Mouse (Mus musculus) liver, adult (tissue): Measurements from ENCODE around the gene Npas1.

Source experiments
- GATA4 ChIP-seq: IDR thresholded peaks from 2 replicates; pipeline ENCODE4 v1.6.1; 2014; ENCODE audit warnings: mild to moderate bottlenecking, low read length; ENCODE audit not compliant: insufficient replicate concordance

Gene Npas1

GRCm38 (mm10) chr7:16453118-16453711 is 24.3 kb downstream of the Npas1 start:
- TF ChIP-seq GATA4: no peak

GRCm38 (mm10) chr7:16452587-16453073 is 24.9 kb downstream of the Npas1 start, which contains the start of gene Tmem160:
Gene Tmem160, plus strand, starts transcription at chr7:16452779.
- TF ChIP-seq GATA4: no peak; the same call in 1 of the 2 replicates

GRCm38 (mm10) chr7:16451656-16452055 is 25.9 kb downstream of the Npas1 start:
- no peak for TF ChIP-seq GATA4

- TF ChIP-seq GATA4: no peak
Observed at GRCm38 (mm10) chr7:16441241-16441640, 36.3 kb downstream of the Npas1 start.

- TF ChIP-seq GATA4: no peak
Observed at GRCm38 (mm10) chr7:16435088-16435487, 42.4 kb downstream of the Npas1 start.

GRCm38 (mm10) chr7:16433352-16433971 is 44.1 kb downstream of the Npas1 start:
- no peak for TF ChIP-seq GATA4

- no peak for TF ChIP-seq GATA4
Observed at GRCm38 (mm10) chr7:16426129-16426729, 51.3 kb downstream of the Npas1 start.

GRCm38 (mm10) chr7:16425721-16426120 is 51.8 kb downstream of the Npas1 start:
- TF ChIP-seq GATA4: no peak

GRCm38 (mm10) chr7:16423731-16424130 is 53.8 kb downstream of the Npas1 start:
- TF ChIP-seq GATA4: no peak

GRCm38 (mm10) chr7:16422222-16422856 is 55.2 kb downstream of the Npas1 start:
- TF ChIP-seq GATA4: no peak

- TF ChIP-seq GATA4: no peak
Observed at GRCm38 (mm10) chr7:16420493-16421118, 56.9 kb downstream of the Npas1 start.

GRCm38 (mm10) chr7:16418713-16419112 is 58.8 kb downstream of the Npas1 start:
- TF ChIP-seq GATA4: no peak

GRCm38 (mm10) chr7:16417141-16417771 is 60.3 kb downstream of the Npas1 start:
- TF ChIP-seq GATA4: no peak

- no peak for TF ChIP-seq GATA4
Observed at GRCm38 (mm10) chr7:16415426-16415825, 62.1 kb downstream of the Npas1 start.

GRCm38 (mm10) chr7:16412930-16413329 is 64.6 kb downstream of the Npas1 start:
- no peak for TF ChIP-seq GATA4

- no peak for TF ChIP-seq GATA4
Observed at GRCm38 (mm10) chr7:16412220-16412896, 65.2 kb downstream of the Npas1 start.
